Mouse (Mus musculus): ENCODE measurements around the gene Lamp2. TPM values are rescaled to one million over a fixed set of nuclear protein-coding genes. Genes with fewer than 3 reads are reported as not detected.
"Not testable (repeated sequence)": the region's sequence is repeated elsewhere in the genome, so short reads cannot be mapped to it uniquely, and the experiment has no call there.

The Lamp2 gene
- total RNA-seq, 1 experiment from 2014 or later: 206 TPM

GRCm38 (mm10) chrX:38428818-38429440 is 27.3 kb downstream of the Lamp2 start:
- DNase-seq: peak; percentile 28

- DNase-seq: no peak
Observed at GRCm38 (mm10) chrX:38426043-38426442, 30.2 kb downstream of the Lamp2 start.

- DNase-seq: no peak
Observed at GRCm38 (mm10) chrX:38423096-38423495, 33.2 kb downstream of the Lamp2 start.

GRCm38 (mm10) chrX:38422396-38422795 is 33.9 kb downstream of the Lamp2 start:
- no peak for DNase-seq

GRCm38 (mm10) chrX:38403879-38404278 is 52.4 kb downstream of the Lamp2 start:
- no peak for DNase-seq

GRCm38 (mm10) chrX:38402981-38403380 is 53.3 kb downstream of the Lamp2 start:
- DNase-seq: no peak

- peak; percentile 17 for DNase-seq
Observed at GRCm38 (mm10) chrX:38402004-38402403, 54.2 kb downstream of the Lamp2 start.

GRCm38 (mm10) chrX:38400616-38401015 is 55.6 kb downstream of the Lamp2 start:
- DNase-seq: no peak

GRCm38 (mm10) chrX:38399671-38400070 is 56.6 kb downstream of the Lamp2 start:
- DNase-seq: no peak

GRCm38 (mm10) chrX:38373169-38373568 is 83.1 kb downstream of the Lamp2 start:
- DNase-seq: not testable (repeated sequence)

- DNase-seq: not testable (repeated sequence)
Observed at GRCm38 (mm10) chrX:38364621-38365020, 91.6 kb downstream of the Lamp2 start.

GRCm38 (mm10) chrX:38362016-38362415 is 94.2 kb downstream of the Lamp2 start:
- DNase-seq: no peak

Other genes with a start within 250 kb of the Lamp2 start
- 9.9 and 12.2 TPM in 2 replicates for gene Tmem255a, start 204.0 kb downstream of the Lamp2 start, total RNA-seq (2021)
- not detected in 2 replicates for gene Atp1b4, start 140.3 kb downstream of the Lamp2 start, total RNA-seq (2021)
- gene Cul4b, start 119.7 kb upstream of the Lamp2 start, total RNA-seq (2021): 33.2 and 37.2 TPM in 2 replicates
- 82.5 and 93.2 TPM in 2 replicates for gene Mcts1, start 144.1 kb upstream of the Lamp2 start, total RNA-seq (2021)
- 19.5 and 20.4 TPM in 2 replicates for gene C1galt1c1, start 178.6 kb upstream of the Lamp2 start, total RNA-seq (2021)

All from adrenal gland, postnatal 14 days (tissue).